Mouse (Mus musculus) kidney, adult 9 months (tissue): Measurements from ENCODE around the gene Col11a2.

ENCODE experiments used
- DNase-seq: peaks from one replicate; pipeline ENCODE4 v3.0.0; 2022

Gene Col11a2

GRCm38 (mm10) chr17:34026917-34027655, 12.2 kb upstream of the Col11a2 start:
- peak; percentile 43 for DNase-seq

GRCm38 (mm10) chr17:34027656-34028223, 11.5 kb upstream of the Col11a2 start, which contains the start of gene H2-Ke6:
TSS of gene H2-Ke6 (minus strand) at chr17:34028060.
- DNase-seq: peak; percentile 98

DNA sequence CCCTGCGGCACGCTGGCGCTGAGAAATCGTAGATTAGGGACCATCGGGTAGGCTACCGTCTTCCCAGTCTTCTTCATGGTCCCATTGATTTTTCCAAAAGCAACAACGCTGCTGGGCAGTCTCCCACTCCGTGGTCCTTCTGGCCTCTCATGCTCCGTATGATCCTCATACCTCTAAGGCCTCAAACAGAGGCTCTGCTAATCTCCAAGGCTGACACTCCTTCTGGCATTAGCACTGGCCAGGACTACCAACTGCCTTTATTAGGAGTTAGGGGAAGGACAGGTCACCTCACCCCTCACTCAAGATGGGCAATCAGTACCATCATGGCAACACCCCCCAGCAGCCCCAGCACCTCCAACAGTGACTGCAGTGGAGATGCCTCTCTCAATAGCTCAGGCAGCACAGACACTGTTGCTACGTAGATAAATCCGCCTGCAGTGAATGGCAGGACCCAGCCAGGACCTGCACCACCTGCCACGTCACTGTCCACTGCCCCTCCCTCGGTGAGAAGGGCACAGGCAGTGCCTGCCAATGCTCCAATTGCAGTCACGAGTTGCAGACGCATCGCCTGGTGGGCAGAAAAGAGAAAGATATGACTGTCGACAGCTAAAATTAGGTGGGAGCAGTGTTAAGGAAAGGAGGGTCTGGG, 10.6 kb upstream of the Col11a2 start:
- DNase-seq: peak; percentile 19

GRCm38 (mm10) chr17:34029150-34029889, 9.9 kb upstream of the Col11a2 start:
- DNase-seq: peak; percentile 17

DNA sequence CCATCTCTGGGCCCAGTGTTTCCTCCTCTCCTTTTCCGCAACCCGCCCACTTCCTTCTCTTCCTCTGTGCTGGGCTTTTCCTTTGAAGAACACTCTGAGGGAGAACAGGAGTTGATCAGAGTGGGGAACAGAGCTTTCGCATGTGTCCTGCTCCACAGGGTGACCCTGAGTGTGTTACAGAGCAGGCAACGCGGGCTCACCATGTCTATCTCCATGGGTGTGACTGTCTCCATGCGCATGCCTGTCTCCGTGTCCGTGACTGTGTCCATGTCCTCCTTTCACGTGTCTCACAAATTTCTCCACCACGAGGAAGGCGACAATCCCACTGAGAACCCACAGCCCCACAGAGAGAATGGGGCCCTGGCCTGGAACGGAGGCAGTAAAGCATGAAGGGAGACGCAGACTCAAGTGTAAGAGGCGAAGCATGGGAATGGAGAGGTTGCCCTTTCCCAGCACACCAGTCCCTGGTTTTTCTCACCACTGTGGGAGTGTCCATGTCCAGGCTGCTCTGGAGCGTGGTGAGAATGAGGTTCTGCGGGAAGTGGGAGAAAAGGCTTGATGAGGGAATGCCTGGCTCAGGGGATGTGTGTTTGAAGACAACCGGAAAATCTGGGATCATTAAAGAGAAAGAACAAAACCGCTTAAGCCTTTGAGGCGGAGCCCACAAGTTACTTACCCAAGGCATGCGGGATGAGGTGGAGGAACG, 9.2 kb upstream of the Col11a2 start:
- DNase-seq: peak; percentile 30

DNA sequence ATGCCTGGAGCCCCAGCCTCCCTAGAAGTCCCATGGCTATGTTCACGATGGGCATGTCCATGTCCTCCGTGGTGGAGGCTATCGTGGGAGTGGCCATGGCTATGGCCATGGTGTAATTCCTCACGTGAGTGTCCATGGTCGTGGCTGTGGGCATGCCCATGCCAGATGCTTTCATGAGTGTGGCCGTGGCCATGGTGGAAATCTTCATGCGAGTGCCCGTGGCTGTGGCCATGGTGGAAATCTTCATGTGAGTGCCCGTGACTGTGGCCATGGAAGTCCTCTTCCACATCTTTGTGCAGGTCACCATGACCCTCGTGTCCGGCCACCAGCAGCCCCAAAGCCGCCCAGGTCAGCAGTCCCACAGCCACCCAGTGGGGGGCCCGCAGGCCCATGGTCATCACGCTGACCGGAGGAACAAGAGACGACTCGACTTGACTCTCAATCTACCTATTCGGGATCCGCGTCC, 8.3 kb upstream of the Col11a2 start:
- DNase-seq: no peak

DNA sequence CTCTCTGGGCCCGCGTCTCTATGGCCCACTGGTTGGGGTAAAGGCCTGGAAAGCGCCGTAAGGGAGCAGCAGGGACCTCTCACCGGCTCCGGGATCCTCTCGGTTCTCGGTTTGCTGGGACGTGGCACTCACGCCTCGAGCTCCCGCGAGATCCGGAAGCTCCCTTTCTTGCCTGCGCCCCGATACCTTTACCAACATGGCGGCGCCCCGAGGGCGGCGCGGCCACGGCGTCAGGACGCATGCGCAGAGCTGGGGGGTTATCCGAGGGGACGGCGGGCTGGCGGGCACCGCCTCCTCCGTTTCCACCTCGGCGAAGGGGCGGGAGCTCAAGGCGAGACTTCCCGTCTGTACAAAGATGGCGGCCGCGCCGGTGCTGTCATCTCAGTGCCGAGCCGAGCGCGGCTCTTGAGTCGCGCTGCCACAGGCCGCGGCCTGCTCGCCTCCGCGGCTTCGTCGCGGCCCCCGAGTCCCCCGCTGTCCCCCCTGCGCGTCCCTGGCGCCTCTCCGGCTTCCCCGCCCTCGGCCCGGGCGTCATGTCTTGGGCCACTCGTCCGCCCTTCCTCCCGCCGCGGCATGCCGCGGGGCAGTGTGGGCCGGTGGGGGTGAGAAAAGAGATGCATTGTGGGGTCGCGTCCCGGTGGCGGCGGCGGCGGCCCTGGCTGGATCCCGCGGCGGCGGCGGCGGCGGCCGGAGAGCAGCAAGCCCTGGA, 7.6 kb upstream of the Col11a2 start, which contains the start of the genes Slc39a7 and Rxrb:
Gene Slc39a7, minus strand, starts transcription at position 218 of the 709 bp plus-strand sequence.
Gene Rxrb, plus strand, starts transcription at position 348 of the 709 bp plus-strand sequence.
- DNase-seq: peak; percentile 98

DNA sequence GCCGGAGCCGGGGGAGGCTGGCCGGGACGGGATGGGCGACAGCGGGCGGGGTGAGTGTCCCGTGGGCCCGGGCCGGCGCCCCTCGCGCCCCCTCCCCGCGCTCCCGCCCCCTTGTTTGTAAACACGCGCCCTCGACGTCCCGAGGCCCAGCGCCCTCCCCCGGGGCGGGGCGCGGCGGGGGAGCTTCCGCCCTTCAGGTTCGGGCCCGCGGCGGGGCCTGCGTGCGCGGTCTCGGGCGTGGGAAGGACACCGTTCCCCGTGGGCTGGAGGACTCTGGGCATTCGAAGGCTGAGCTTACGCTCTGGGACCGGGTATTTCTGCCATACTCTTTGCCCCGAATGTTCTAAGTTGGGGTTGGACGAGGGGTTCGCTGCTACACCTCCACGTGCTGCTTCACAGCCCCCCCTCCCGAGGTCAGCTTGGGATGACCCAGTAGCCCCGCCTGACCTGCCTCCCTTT, 7.0 kb upstream of the Col11a2 start:
- peak; percentile 78 for DNase-seq

DNA sequence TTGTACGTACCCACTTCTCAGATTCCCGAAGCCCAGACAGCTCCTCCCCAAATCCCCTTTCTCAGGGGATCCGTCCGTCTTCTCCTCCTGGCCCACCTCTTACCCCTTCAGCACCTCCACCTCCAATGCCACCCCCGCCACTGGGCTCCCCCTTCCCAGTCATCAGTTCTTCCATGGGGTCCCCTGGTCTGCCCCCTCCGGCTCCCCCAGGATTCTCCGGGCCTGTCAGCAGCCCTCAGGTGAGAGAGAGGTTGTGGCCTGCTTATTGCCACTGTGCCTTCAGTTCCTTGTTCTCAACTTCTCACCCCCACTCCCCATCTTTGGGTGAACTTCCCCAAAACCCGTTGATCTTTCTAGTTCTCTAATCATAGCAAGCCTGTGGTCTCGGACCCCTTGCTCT, 6.4 kb upstream of the Col11a2 start:
- DNase-seq: peak; percentile 31

- DNase-seq: peak; percentile 18
These were observed 5.8 kb upstream of the Col11a2 start for GRCm38 (mm10) chr17:34033441-34033840.

DNA sequence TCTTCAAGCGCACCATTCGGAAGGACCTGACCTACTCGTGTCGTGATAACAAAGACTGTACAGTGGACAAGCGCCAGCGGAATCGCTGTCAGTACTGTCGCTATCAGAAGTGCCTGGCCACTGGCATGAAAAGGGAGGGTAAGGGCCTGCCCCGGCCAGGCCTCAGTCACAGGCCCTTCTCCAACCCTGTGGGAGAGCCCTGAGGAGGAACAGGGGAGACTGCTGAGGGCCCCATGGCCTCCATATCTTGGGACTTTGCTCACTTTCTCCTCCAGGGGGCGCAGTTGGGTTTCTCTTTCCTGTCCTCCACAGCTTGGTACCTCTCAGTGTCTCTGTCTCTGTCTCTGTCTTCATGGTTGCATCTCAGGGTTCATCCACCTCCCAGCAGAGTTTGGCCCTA, 5.2 kb upstream of the Col11a2 start:
- peak; percentile 73 for DNase-seq

DNA sequence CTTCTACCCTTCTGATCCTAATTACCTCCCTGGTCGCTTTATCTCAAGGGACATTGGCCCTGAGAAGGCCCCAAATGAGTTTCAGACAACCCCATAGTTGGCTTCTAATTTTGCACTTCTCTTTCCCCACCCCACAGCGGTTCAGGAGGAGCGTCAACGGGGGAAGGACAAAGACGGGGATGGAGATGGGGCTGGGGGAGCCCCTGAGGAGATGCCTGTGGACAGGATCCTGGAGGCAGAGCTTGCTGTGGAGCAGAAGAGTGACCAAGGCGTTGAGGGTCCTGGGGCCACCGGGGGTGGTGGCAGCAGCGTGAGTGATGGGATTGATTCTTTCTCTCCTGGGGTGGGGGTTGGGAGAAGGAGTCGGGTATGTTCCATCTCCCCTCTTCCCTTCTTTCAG, 3.7 kb upstream of the Col11a2 start:
- no peak for DNase-seq

DNA sequence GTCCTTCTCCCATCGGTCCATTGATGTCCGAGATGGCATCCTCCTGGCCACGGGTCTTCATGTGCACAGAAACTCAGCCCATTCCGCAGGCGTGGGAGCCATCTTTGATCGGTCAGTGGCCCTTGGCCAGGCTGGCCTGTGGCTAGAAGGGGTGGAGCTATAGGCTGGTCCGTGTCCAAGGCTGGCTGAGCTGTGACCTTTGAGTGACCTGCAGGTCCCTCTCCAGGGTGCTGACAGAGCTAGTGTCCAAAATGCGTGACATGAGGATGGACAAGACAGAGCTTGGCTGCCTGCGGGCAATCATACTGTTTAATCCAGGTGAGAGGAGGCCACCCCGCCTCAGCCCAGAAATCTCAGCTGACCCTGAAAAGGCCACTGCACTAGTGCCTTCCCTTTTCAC, 2.6 kb upstream of the Col11a2 start:
- peak; percentile 87 for DNase-seq

- peak; percentile 7 for DNase-seq
These were observed 2.0 kb upstream of the Col11a2 start for GRCm38 (mm10) chr17:34037241-34037640.

GRCm38 (mm10) chr17:34038440-34038839, 797 bp upstream of the Col11a2 start:
- peak; percentile 12 for DNase-seq

- DNase-seq: no peak
These were observed 569 bp downstream of the Col11a2 start for GRCm38 (mm10) chr17:34039562-34040450.

DNA sequence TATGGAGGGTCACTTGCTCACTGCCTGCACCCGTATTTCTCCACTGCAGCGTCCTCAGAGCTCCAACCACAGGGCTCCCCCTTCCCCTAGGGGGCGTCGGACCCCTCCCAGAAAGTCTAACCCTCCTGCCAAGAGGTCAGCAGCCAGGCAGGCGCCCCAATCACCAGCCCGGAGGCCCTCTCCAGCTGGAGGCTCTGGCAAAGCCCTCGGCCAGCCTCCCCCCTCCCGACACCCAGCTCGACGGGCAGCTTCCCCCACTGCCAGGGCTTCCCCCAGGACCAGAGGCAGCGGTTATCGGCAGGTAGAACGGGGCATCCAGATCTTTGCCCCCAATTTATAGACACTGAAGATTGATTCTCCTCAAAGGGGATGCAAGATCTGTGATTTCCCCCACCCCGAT, 6.7 kb downstream of the Col11a2 start:
- DNase-seq: no peak

DNA sequence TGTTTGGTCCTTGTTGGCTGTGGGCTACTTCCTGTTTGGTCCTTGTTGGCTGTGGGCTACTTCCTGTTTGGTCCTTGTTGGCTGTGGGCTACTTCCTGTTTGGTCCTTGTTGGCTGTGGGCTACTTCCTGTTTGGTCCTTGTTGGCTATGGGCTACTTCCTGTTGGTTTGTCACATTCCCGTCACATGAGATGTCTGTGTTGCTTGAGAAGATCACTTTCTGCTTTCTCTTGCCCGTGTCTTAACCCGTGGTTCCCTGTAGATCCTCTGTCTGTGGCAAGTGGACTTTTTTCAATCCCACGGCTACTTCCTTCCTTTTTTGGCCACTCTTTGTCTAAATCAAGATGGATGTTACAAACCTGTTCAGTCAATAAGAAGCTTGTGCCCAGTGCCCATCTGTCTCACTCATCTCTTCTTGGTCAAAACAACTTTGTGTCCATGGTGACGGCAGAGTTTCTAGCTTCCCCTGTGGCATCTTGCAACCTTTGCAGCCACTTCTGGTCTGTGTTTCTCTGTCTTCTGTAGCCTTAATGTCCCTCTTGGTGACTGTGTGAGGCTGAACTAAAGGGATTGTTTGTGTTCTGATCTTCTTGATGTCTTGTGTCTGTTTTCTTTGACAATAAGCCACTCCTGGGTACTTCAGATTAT, 8.3 kb downstream of the Col11a2 start:
- DNase-seq: no peak

GRCm38 (mm10) chr17:34057224-34057623, 18.0 kb downstream of the Col11a2 start:
- DNase-seq: no peak

DNA sequence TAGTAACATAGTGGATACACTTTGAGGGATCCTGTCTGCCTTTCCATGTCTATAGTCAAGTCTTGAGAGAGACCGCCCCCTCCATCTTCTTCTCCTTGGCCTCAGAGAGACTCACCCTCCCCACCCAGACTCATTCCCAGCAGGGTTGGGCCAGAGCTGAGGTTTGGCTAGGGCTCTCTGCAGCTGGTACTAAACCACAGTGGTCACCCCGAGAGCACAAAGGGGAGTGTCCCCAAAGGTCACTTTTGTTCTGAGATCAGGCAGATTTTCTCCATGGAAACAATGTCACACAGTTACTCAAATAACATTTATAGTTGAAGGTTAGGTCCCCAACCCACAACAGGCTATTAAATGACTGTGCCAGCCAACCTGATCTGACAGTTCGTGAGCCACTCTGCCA, 29.6 kb downstream of the Col11a2 start:
- DNase-seq: no peak
